Mouse (Mus musculus) CH12.LX (cell line): Measurements from ENCODE around the gene Samd4. TPM values are rescaled to one million over a fixed set of nuclear protein-coding genes. Genes with fewer than 3 reads are reported as not detected.

Experiments used
- DNase-seq: peaks from one replicate; pipeline ENCODE4 v3.0.0-alpha.2; 2013; ENCODE audit errors: extremely low read depth
- H3K27ac ChIP-seq: 2 replicates; pipeline ENCODE4 v1.5.1; 2012; ENCODE audit warnings: low read depth, mild to moderate bottlenecking, control low read depth, moderate library complexity; ENCODE audit not compliant: insufficient read depth
- H3K27me3 ChIP-seq: replicated peaks from 2 replicates; pipeline ENCODE3; 2012; ENCODE audit warnings: inconsistent platforms
- H3K36me3 ChIP-seq, 2 experiments: replicated peaks in 1 of 2; 2 replicates each; pipeline versions ENCODE3 to v1.6.1; 2012; ENCODE audit warnings: inconsistent platforms in 1 of 2, low read length in 1 of 2, mild to moderate bottlenecking in 1 of 2, mixed read lengths in 1 of 2, moderate library complexity in 1 of 2; ENCODE audit not compliant: control insufficient read depth in 1 of 2, insufficient read depth in 1 of 2
- H3K4me1 ChIP-seq, 2 experiments: 2 replicates each; pipeline ENCODE4 v1.6.1; 2012; ENCODE audit warnings: inconsistent platforms in 1 of 2, moderate library complexity in 1 of 2; ENCODE audit not compliant: insufficient read depth in 2 of 2, control insufficient read depth in 1 of 2
- H3K4me2 ChIP-seq: 2 replicates; pipeline ENCODE4 v1.6.1; 2012; ENCODE audit warnings: low read depth, mild to moderate bottlenecking, control low read depth; ENCODE audit not compliant: poor library complexity, insufficient read depth, severe bottlenecking
- H3K4me3 ChIP-seq, 3 experiments: fragments of 150-350 bp in 1 of 3; sonication (generic) in 1 of 3; replicated peaks in 1 of 3; 2 replicates each; pipeline versions ENCODE3 to v1.5.1; 2011 to 2012; ENCODE audit warnings: low read depth in 2 of 3, low read length in 2 of 3, mild to moderate bottlenecking in 2 of 3, moderate library complexity in 2 of 3, control low read depth in 1 of 3, improper control_type of control experiment in 1 of 3, inconsistent platforms in 1 of 3, mixed read lengths in 1 of 3; ENCODE audit not compliant: poor library complexity in 1 of 3
- H3K79me2 ChIP-seq: replicated peaks from 2 replicates; pipeline ENCODE4 v1.6.1; 2012; ENCODE audit warnings: mild to moderate bottlenecking, moderate library complexity; ENCODE audit not compliant: control insufficient read depth, poor library complexity, insufficient read depth, severe bottlenecking; ENCODE audit errors: extremely low read depth
- H3K9ac ChIP-seq: 2 replicates; pipeline ENCODE4 v1.6.1; 2012; ENCODE audit warnings: low read depth, mild to moderate bottlenecking, control low read depth, moderate library complexity; ENCODE audit not compliant: insufficient read depth
- H3K9me3 ChIP-seq: replicated peaks from 2 replicates; pipeline ENCODE3; 2012; ENCODE audit warnings: low read length, inconsistent platforms, mixed read lengths
- BHLHE40 ChIP-seq: IDR thresholded peaks from 2 replicates; pipeline ENCODE4 v1.6.1; 2011; ENCODE audit warnings: mild to moderate bottlenecking, low read depth, low read length, improper control_type of control experiment
- CHD1 ChIP-seq: IDR thresholded peaks from 2 replicates; pipeline ENCODE4 v1.6.1; 2012; ENCODE audit warnings: low read depth, low read length, improper control_type of control experiment, inconsistent platforms
- CTCF ChIP-seq, 2 experiments: IDR thresholded peaks in 1 of 2; conservative IDR thresholded peaks in 1 of 2; 2 replicates each; pipeline ENCODE4 v1.5.1; 2011 to 2012; ENCODE audit warnings: low read depth in 2 of 2, low read length in 2 of 2, improper control_type of control experiment in 1 of 2, inconsistent platforms in 1 of 2, mild to moderate bottlenecking in 1 of 2, moderate library complexity in 1 of 2
- E2F4 ChIP-seq: IDR thresholded peaks from 2 replicates; pipeline ENCODE4 v1.6.1; 2011; ENCODE audit warnings: low read depth, low read length, improper control_type of control experiment; ENCODE audit not compliant: insufficient replicate concordance
- ETS1 ChIP-seq: conservative IDR thresholded peaks from 2 replicates; pipeline ENCODE4 v1.6.1; 2012; ENCODE audit warnings: low read depth, mild to moderate bottlenecking, inconsistent platforms, low read length, improper control_type of control experiment, moderate library complexity
- IRF4 ChIP-seq: IDR thresholded peaks from 2 replicates; pipeline ENCODE4 v1.6.1; 2014; ENCODE audit warnings: low read depth, mild to moderate bottlenecking, inconsistent platforms, low read length, improper control_type of control experiment
- JUND ChIP-seq: conservative IDR thresholded peaks from 2 replicates; pipeline ENCODE4 v1.6.1; 2011; ENCODE audit warnings: low read depth, low read length, improper control_type of control experiment
- MAFK ChIP-seq: IDR thresholded peaks from 2 replicates; pipeline ENCODE4 v1.6.1; 2011; ENCODE audit warnings: low read length, improper control_type of control experiment; ENCODE audit not compliant: insufficient replicate concordance
- MEF2A ChIP-seq: IDR thresholded peaks from 2 replicates; pipeline ENCODE4 v1.6.1; 2014; ENCODE audit warnings: low read depth, mild to moderate bottlenecking, inconsistent platforms, low read length, improper control_type of control experiment, borderline replicate concordance
- NELFE ChIP-seq: IDR thresholded peaks from 2 replicates; pipeline ENCODE4 v1.6.1; 2011; ENCODE audit warnings: low read depth, low read length, improper control_type of control experiment
- POLR2A ChIP-seq: IDR thresholded peaks from 2 replicates; pipeline ENCODE4 v1.6.1; 2011; ENCODE audit warnings: low read depth, mild to moderate bottlenecking, improper control_type of control experiment, low read length
- RCOR1 ChIP-seq: conservative IDR thresholded peaks from 2 replicates; pipeline ENCODE4 v1.6.1; 2012; ENCODE audit warnings: low read depth, mild to moderate bottlenecking, inconsistent platforms, low read length, improper control_type of control experiment
- SMC3 ChIP-seq: IDR thresholded peaks from 2 replicates; pipeline ENCODE4 v1.6.1; 2011; ENCODE audit warnings: low read depth, low read length, improper control_type of control experiment
- UBTF ChIP-seq: IDR thresholded peaks from 2 replicates; pipeline ENCODE4 v1.6.1; 2012; ENCODE audit warnings: low read depth, mild to moderate bottlenecking, inconsistent platforms, low read length, improper control_type of control experiment, moderate library complexity
- USF2 ChIP-seq: conservative IDR thresholded peaks from 2 replicates; pipeline ENCODE4 v1.6.1; 2011; ENCODE audit warnings: low read depth, low read length, improper control_type of control experiment
- ZKSCAN1 ChIP-seq: IDR thresholded peaks from 2 replicates; pipeline ENCODE4 v1.6.1; 2012; ENCODE audit warnings: low read depth, inconsistent platforms, low read length, improper control_type of control experiment, borderline replicate concordance
- ZMIZ1 ChIP-seq: IDR thresholded peaks from 2 replicates; pipeline ENCODE4 v1.6.1; 2012; ENCODE audit warnings: low read depth, mild to moderate bottlenecking, inconsistent platforms, low read length, improper control_type of control experiment
- dilution Hi-C: fragments of 300-500 bp; cut with MboI; formaldehyde crosslinking; loops from 2 replicates; pipeline ENCODE4 v1.14.3; 2020; ENCODE audit warnings: low sequenced_read_pairs; ENCODE audit not compliant: extremely low pct_unique_long_range_greater_than_20kb, extremely low pct_ligation_motif_present
- in situ Hi-C: fragments of 300-500 bp; cut with MboI; formaldehyde crosslinking; loops from 3 replicates; pipeline ENCODE4 v1.14.3; 2019; ENCODE audit warnings: low sequenced_read_pairs, low pct_ligation_motif_present, low pct_unique_long_range_greater_than_20kb, mixed read lengths
- polyA plus RNA-seq: library from polyadenylated mRNA; unstranded; fragments of >175 nt; gene quantifications from 2 replicates; pipeline ENCODE4 v1.2.1, GENCODE M21; 2012; ENCODE audit warnings: low read depth; ENCODE audit not compliant: insufficient read length
- total RNA-seq, 2 experiments: library from RNA; depleted of rRNA; stranded (reverse); fragments of 300-350 nt in 1 of 2; fragments of >200 nt in 1 of 2; gene quantifications; 2 replicates each; pipeline ENCODE4 v1.2.3; 2012 to 2014

Samd4 gene
- total and polyA plus RNA-seq, 3 experiments = 0.64 to 4.6 (median 1.5) TPM

DNA sequence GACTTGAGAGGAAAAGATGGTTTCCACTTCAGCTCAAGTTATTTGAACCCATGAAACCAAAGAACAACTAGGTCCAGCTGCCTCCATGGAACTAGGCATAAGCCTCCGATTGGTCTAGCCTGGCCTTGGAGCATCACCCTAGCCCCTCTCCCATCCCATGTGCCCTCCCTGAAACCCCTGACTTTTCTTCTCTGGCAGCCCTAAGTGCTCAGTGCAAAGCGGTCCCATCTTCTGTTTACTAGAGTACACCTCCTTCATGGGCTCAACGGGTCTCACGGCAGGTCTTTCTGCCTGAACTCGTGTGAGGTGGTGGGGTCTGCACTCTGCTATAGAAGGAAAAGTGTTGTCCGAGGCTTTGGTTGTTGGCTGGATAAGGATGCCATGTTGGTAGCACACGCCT is 197.3 kb downstream of the Samd4 start:
- in situ Hi-C loops (no loop called here), dilution Hi-C loops (no loop called here)
- no peak overlapping the region for H3K9ac ChIP-seq
- no peaks in the 10 kb centered on the region for H3K79me2 ChIP-seq
- peaks cover 7 to 36% of the 10 kb centered on the region in 2 experiments for H3K4me1 ChIP-seq
- H3K9me3 ChIP-seq = no peaks in the 10 kb centered on the region
- H3K4me3 ChIP-seq = no peak overlapping the region
- H3K36me3 ChIP-seq = no peaks in the 10 kb centered on the region
- H3K4me2 ChIP-seq = no peak overlapping the region
- no peaks in the 10 kb centered on the region for H3K27me3 ChIP-seq
- TF ChIP-seq SMC3 (no peak), CTCF (conservative IDR thresholded peaks at IDR 0.05 in 1 of 2, IDR thresholded peaks at IDR 0.05 in 1 of 2; ENCODE audit: low read depth in 2 of 2, low read length in 2 of 2) (no peak), JUND (no peak), USF2 (no peak), ZKSCAN1 (no peak), POLR2A (no peak), RCOR1 (no peak), MAFK (no peak), NELFE (no peak)
- H3K27ac ChIP-seq = no peak overlapping the region
- no peak for DNase-seq

DNA sequence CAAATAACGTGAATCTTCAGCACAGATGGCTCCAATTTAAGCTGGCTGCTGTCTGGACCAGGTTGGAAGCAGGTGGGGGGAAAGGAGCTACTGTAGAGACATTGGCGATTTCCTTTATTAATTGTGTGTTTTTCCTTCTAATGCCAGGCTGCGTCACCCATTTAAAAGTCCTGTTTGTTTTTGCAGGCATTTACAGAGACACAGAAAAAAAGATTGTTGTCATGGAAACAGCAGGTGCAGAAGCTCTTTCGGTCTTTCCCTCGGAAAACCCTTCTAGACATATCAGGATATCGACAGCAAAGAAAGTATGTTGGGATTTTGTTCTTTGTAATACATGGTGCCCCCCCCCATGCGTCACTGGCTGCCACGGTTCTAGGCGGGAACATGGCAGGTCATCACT is 200.7 kb downstream of the Samd4 start:
- dilution Hi-C loops = no loop called here
- no peaks in the 10 kb centered on the region for H3K27me3 ChIP-seq
- no peaks in the 10 kb centered on the region for H3K9me3 ChIP-seq
- TF ChIP-seq ETS1 (no peak), UBTF (no peak), BHLHE40 (no peak), E2F4 (no peak), IRF4 (no peak), ZMIZ1 (no peak)
- TF ChIP-seq, all 38 proteins: peak for 0
- no peaks in the 10 kb centered on the region for H3K79me2 ChIP-seq
- no peak overlapping the region for H3K9ac ChIP-seq
- H3K4me1 ChIP-seq = peaks cover 7 to 50% of the 10 kb centered on the region in 2 experiments
- no peak overlapping the region for H3K4me2 ChIP-seq
- no peaks in the 10 kb centered on the region for H3K36me3 ChIP-seq
- no peak overlapping the region for H3K27ac ChIP-seq
- no peak overlapping the region for H3K4me3 ChIP-seq
- in situ Hi-C loops = no loop called here
- DNase-seq = no peak

DNA sequence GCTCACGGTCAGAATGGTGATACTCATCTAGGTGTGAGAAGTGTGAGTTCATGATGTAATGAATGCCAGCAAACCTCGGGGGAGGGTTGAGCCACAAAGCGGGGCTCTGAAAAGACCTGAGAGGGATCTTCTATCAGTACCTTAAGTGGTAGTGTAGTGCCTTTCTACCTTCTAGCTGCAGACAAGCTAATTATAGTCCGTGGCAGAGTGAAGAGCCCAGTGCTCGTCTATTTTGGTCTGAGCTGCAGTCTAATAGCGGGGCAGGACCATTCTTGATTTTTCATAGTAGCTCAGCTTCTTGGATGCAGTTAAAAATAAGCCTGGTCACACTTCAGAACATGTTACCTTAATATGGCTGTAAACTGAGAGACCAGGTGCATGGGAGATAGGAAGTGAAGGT is 201.2 kb downstream of the Samd4 start:
- H3K9ac ChIP-seq = no peak overlapping the region
- in situ Hi-C loops = no loop called here
- peaks cover 7 to 51% of the 10 kb centered on the region in 2 experiments for H3K4me1 ChIP-seq
- peak overlapping the region; percentile 30; the same call in 1 of the 2 replicates for H3K4me2 ChIP-seq
- no peaks in the 10 kb centered on the region for H3K27me3 ChIP-seq
- no peak for TF ChIP-seq CHD1
- TF ChIP-seq MEF2A = 0 out of 2 replicates have a peak, but pooled peaks have one; percentile 14
- TF ChIP-seq, all 38 proteins: peak for 1
- dilution Hi-C loops = no loop called here
- Histone ChIP-seq H3K79me2 (no peaks in the 10 kb centered on the region), H3K4me3 (no peak overlapping the region), H3K36me3 (no peaks in the 10 kb centered on the region), H3K27ac (no peak overlapping the region), H3K9me3 (no peaks in the 10 kb centered on the region)
- no peak for DNase-seq
